Mouse (Mus musculus) kidney, postnatal 4 days (tissue): ENCODE measurements around the gene Nt5c3.

Experiments used
- DNase-seq, 2 experiments: peaks; one replicate each; pipeline ENCODE4 v3.0.0; 2021; ENCODE audit warnings: mixed read lengths in 2 of 2

Nt5c3 gene

GRCm38 (mm10) chr6:56923726-56924707 lies at the start of gene Nt5c3, which contains the start of gene Vmn1r4:
Gene Nt5c3, minus strand, starts transcription at chr6:56923932.
Gene Vmn1r4, plus strand, starts transcription at chr6:56924015.
- DNase-seq: peak; percentile 94 to 96

GRCm38 (mm10) chr6:56969973-56970372 lies 46.2 kb upstream of the Nt5c3 start, which contains the start of gene Vmn1r5:
Gene Vmn1r5, plus strand, starts transcription at chr6:56970273.
- no peak for DNase-seq

GRCm38 (mm10) chr6:56956436-56956835 lies 32.7 kb upstream of the Nt5c3 start:
- DNase-seq: peak; percentile 30 to 54

GRCm38 (mm10) chr6:56934366-56934765 lies 10.6 kb upstream of the Nt5c3 start:
- DNase-seq: no peak

GRCm38 (mm10) chr6:56932464-56932863 lies 8.7 kb upstream of the Nt5c3 start:
- no peak for DNase-seq

- no peak for DNase-seq
Measured at GRCm38 (mm10) chr6:56931648-56932415, 8.1 kb upstream of the Nt5c3 start.

- DNase-seq: no peak
Measured at GRCm38 (mm10) chr6:56923331-56923725, 404 bp downstream of the Nt5c3 start.

- DNase-seq: peak in 1 of 2 experiments; percentile 8
Measured at GRCm38 (mm10) chr6:56920222-56921092, 3.3 kb downstream of the Nt5c3 start.

GRCm38 (mm10) chr6:56919330-56920044 lies 4.2 kb downstream of the Nt5c3 start:
- DNase-seq: no peak

- peak in 1 of 2 experiments; percentile 11 for DNase-seq
Measured at GRCm38 (mm10) chr6:56917578-56918368, 6.0 kb downstream of the Nt5c3 start.

- no peak for DNase-seq
Measured at GRCm38 (mm10) chr6:56916279-56916678, 7.5 kb downstream of the Nt5c3 start.

GRCm38 (mm10) chr6:56913092-56913858 lies 10.5 kb downstream of the Nt5c3 start:
- no peak for DNase-seq

- DNase-seq: no peak
Measured at GRCm38 (mm10) chr6:56910910-56911309, 12.8 kb downstream of the Nt5c3 start.

- DNase-seq: peak; percentile 82 to 84
Measured at GRCm38 (mm10) chr6:56908912-56909311, 14.8 kb downstream of the Nt5c3 start.

- no peak for DNase-seq
Measured at GRCm38 (mm10) chr6:56908397-56908796, 15.3 kb downstream of the Nt5c3 start.

- no peak for DNase-seq
Measured at GRCm38 (mm10) chr6:56907973-56908372, 15.8 kb downstream of the Nt5c3 start.

GRCm38 (mm10) chr6:56906121-56906846 lies 17.4 kb downstream of the Nt5c3 start:
- peak in 1 of 2 experiments; percentile 39 for DNase-seq

- no peak for DNase-seq
Measured at GRCm38 (mm10) chr6:56905486-56905885, 18.2 kb downstream of the Nt5c3 start.

- no peak for DNase-seq
Measured at GRCm38 (mm10) chr6:56904982-56905381, 18.8 kb downstream of the Nt5c3 start.
